Mouse (Mus musculus): ENCODE results near the gene Olfr654.

Olfr654 gene

DNA sequence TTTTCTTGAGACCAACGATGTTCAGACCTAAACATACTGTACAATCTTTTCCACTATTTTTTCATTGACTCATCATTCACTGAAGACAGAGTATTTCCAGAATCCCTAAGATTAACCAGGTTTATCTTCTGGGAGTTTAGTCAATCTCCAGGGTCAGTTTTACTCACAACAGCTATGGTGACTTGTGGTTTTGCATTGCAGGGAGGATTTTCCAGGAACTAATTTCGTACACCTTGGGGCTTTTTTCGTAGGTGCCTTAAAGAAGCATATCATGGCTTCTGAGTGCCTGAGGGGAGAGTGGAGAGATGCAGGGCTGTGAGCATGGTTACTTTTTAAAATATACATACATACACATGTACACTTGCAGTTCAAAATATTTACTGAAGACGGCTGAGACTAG lies at the start of gene Olfr654:
TSS of gene Olfr654 (plus strand) at position 301 of the 400 bp plus-strand sequence.
- no peak for DNase-seq (ENCODE audit: low spot score)

DNA sequence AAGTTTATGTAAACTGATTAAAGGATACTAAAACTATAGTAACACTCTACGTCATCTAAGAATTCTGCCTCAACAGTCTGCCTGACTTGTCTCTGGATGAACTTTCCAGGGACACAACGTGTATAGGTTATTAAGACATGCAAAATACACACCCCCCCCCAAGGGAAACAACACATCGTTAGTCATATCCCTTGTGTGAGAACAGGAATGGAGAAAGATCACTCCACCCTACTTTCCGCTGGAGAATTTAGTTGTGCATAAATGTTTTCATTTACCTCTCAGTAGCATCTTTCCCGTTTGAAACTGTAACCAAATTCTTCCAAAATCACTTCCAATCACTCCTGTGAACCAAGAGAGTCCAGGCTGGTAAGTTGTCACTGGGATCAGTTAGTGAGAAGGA lies 37.0 kb upstream of the Olfr654 start, which contains the start of gene Olfr651:
TSS of gene Olfr651 (plus strand) at position 301 of the 400 bp plus-strand sequence.
- DNase-seq (ENCODE audit: low spot score) = no peak

GRCm38 (mm10) chr7:104552700-104553099 lies 34.1 kb upstream of the Olfr654 start:
- no peak for DNase-seq (ENCODE audit: low spot score)

GRCm38 (mm10) chr7:104560601-104561000 lies 26.2 kb upstream of the Olfr654 start, which contains the start of gene Olfr652:
TSS of gene Olfr652 (plus strand) at chr7:104560901.
- DNase-seq (ENCODE audit: low spot score) = no peak

GRCm38 (mm10) chr7:104577014-104577413 lies 9.8 kb upstream of the Olfr654 start, which contains the start of gene Olfr653:
TSS of gene Olfr653 (plus strand) at chr7:104577314.
- no peak for DNase-seq (ENCODE audit: low spot score)

GRCm38 (mm10) chr7:104580846-104581245 lies 6.0 kb upstream of the Olfr654 start:
- no peak for DNase-seq (ENCODE audit: low spot score)

DNA sequence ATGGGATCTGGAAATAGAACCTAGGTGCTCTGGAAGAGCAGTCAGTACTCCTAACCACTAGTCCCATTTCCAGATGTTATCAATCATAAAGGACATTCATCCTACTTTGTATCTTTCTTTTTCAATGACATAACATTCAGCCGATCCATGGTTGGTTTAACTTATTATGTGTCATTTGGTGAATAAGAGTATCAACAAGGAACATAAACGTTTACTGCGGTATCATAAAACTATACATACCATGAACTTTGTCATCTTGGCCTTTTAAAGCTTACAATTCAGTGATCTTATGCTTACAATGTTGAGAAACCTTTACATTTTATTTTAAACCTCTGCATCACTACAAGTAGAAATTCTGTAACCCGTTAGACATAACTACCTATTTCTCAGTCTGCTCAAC lies 5.4 kb upstream of the Olfr654 start:
- DNase-seq (ENCODE audit: low spot score) = no peak

- DNase-seq (ENCODE audit: low spot score) = no peak
Observed at GRCm38 (mm10) chr7:104588274-104588673, 1.4 kb downstream of the Olfr654 start.

- DNase-seq (ENCODE audit: low spot score) = no peak
Observed at GRCm38 (mm10) chr7:104601679-104602078, 14.9 kb downstream of the Olfr654 start, which contains the start of gene Olfr655. TSS of gene Olfr655 (minus strand) at chr7:104601779.

DNA sequence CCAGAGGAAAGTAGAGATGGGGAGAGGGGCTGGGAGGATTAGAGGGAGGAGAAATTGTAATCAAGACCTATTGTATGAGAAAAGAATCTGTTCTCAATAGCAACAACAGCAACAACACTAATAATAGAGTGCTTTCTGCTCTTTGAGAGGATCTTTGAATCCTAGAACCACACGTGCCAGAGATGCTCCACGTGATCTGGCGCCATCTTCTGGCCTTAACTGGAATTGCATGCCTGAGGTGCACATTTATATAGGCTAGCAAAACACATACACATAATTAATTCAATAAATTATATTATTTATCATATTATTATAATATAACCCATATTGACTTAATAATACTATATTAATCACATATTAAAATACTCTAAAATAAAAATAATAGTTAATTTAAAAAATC lies 16.3 kb downstream of the Olfr654 start:
- DNase-seq (ENCODE audit: low spot score) = peak; percentile 22

GRCm38 (mm10) chr7:104604727-104605126 lies 17.9 kb downstream of the Olfr654 start:
- no peak for DNase-seq (ENCODE audit: low spot score)

GRCm38 (mm10) chr7:104613655-104614054 lies 26.8 kb downstream of the Olfr654 start, which contains the start of gene Olfr656:
TSS of gene Olfr656 (plus strand) at chr7:104613955.
- DNase-seq (ENCODE audit: low spot score) = no peak

GRCm38 (mm10) chr7:104624494-104624893 lies 37.7 kb downstream of the Olfr654 start, which contains the start of gene Olfr657:
TSS of gene Olfr657 (plus strand) at chr7:104624794.
- DNase-seq (ENCODE audit: low spot score) = no peak
